8 mouse cellular contexts compared by ENCODE assay signal in the genomic region with DNA sequence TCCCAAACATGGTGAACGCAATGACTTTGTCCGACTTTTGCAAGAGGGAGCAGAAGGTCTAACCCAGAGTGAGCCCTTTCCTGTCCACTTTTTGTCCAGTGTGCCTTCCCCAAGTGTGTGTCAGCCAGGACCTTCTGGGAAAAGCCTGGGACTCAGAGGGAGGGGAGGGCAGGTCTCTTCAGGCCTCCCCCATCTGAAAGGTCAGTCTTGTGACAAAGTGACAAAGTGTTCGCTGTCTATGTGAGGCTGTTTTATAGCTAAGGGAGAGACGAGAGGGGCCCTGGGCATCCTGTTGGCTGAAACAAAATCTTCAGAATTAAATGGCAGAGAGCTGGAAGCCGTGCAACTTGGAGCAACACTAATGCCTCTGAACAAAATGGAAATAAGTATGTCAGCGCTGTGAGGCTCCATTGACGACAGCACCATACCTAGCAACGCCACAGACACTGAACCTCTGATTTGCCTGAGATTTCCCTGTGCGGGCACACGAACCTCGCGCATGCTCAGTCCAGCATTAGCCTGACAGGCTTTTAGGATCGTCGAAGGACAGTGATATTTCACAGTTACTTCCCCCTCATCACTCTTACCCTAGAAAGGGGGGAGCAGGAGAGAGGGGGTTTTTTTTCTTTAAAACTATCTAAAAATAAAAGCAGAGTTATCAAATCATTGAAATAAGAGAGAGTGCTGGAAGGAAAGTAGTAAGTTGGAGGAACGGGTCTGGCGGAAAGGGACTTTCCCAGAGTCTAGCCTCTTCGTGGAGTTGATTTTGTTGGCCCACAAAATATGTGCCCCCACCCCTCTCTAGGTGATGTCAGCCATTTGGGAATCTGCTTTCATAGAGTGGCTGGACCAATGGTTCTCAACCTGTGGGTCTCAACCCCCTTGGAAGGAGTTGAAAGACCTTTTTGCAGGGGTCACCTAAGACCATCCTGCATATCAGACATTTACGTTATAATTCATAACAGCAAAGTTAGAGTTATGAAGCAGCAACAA.
DNase-seq lines count a peak whose midpoint lies in the region; ATAC-seq and TF ChIP-seq lines count a peak whose summit lies in the region.
"Had no signal": no experiment of that assay in that cellular context is flagged by ENCODE, and none has a peak within 500 bp of the region (broad histone marks: within the 10 kb centered on the region; RNA-seq: fewer than 3 reads in every experiment).

No protein-coding gene starts in this region.

- no peak for TF ChIP-seq CTCF in kidney, adult 2 months (conservative IDR thresholded peaks at IDR 0.05; ENCODE audit: insufficient read depth, insufficient read length, low read depth, low read length)

- H3K4me2 ChIP-seq in embryonic facial prominence, embryonic 13.5 days = peak overlapping the region; percentile 50; the same call in 1 of the 2 replicates
- no peak overlapping the region for H3K4me2 ChIP-seq in limb, embryonic 15.5 days

- peak; percentile 52 for DNase-seq in kidney, adult 2 months
- no peak for DNase-seq in kidney, postnatal 10 days
- peak; percentile 61 for DNase-seq in brain, adult 2 months (ENCODE audit: low read depth, low spot score)
- DNase-seq in urinary bladder, adult 2 months (ENCODE audit: low spot score) = no peak
- DNase-seq in frontal cortex, postnatal 10 days (ENCODE audit: low spot score in 2 of 2) = no peak

- no peaks in the 10 kb centered on the region for H3K36me3 ChIP-seq in kidney, adult 2 months (ENCODE audit: control insufficient read depth, insufficient read depth, low read length)
- no peaks in the 10 kb centered on the region; the same call in none of the 2 replicates for H3K36me3 ChIP-seq in embryonic facial prominence, embryonic 13.5 days
- H3K36me3 ChIP-seq in limb, embryonic 15.5 days = peaks cover 1% of the 10 kb centered on the region

- no peak overlapping the region for H3K4me3 ChIP-seq in kidney, adult 2 months (ENCODE audit: insufficient read depth, low read depth, low read length)
- H3K4me3 ChIP-seq in embryonic facial prominence, embryonic 13.5 days = no peak overlapping the region
- no peak overlapping the region for H3K4me3 ChIP-seq in limb, embryonic 15.5 days

- no peaks in the 10 kb centered on the region for H3K9me3 ChIP-seq in embryonic facial prominence, embryonic 13.5 days
- H3K9me3 ChIP-seq in limb, embryonic 15.5 days = no peaks in the 10 kb centered on the region

- H3K4me1 ChIP-seq in kidney, adult 2 months (ENCODE audit: control insufficient read depth, insufficient read depth, low read length) = peaks cover 34% of the 10 kb centered on the region
- H3K4me1 ChIP-seq in embryonic facial prominence, embryonic 13.5 days = peaks cover 69% of the 10 kb centered on the region
- peaks cover 77% of the 10 kb centered on the region for H3K4me1 ChIP-seq in limb, embryonic 15.5 days

- TF ChIP-seq POLR2A in kidney, adult 2 months (IDR thresholded peaks at IDR 0.05; ENCODE audit: low read depth, low read length) = no peak

- no peaks in the 10 kb centered on the region for H3K27me3 ChIP-seq in kidney, adult 2 months (replicated peaks; ENCODE audit: control insufficient read depth, insufficient read depth, low read length)
- no peaks in the 10 kb centered on the region for H3K27me3 ChIP-seq in embryonic facial prominence, embryonic 13.5 days
- no peaks in the 10 kb centered on the region for H3K27me3 ChIP-seq in limb, embryonic 15.5 days
- H3K27me3 ChIP-seq: Patski had no signal

- H3K27ac ChIP-seq in kidney, adult 2 months (ENCODE audit: insufficient read depth, low read depth, low read length) = peak overlapping the region; percentile 55
- H3K27ac ChIP-seq in embryonic facial prominence, embryonic 13.5 days = peak overlapping the region; percentile 78; the same call in 1 of the 2 replicates
- peak overlapping the region; percentile 74 for H3K27ac ChIP-seq in limb, embryonic 15.5 days

- ATAC-seq in embryonic facial prominence, embryonic 13.5 days (ENCODE audit: insufficient number of reproducible peaks, insufficient read depth, low FRiP score, low TSS enrichment, low read depth) = no peak
- ATAC-seq in limb, embryonic 15.5 days (ENCODE audit: insufficient number of reproducible peaks, low FRiP score, low TSS enrichment, low read depth) = no peak
- ATAC-seq: Patski had no signal

- WGBS in kidney, adult 2 months = 56% methylated on average over 18 of the region's 18 CpGs
- 78% methylated on average over 18 of the region's 18 CpGs for WGBS in embryonic facial prominence, embryonic 13.5 days
- WGBS in limb, embryonic 15.5 days = 66% methylated on average over 18 of the region's 18 CpGs

- H3K9ac ChIP-seq in embryonic facial prominence, embryonic 13.5 days = 0 out of 2 replicates have a peak overlapping the region, but pooled peaks have one; percentile 55
- no peak overlapping the region for H3K9ac ChIP-seq in limb, embryonic 15.5 days

Comparison
In these comparisons a context has a peak if more than half of its experiments do, and no peak if none do; other contexts are left out.
1. DNase-seq: peak in kidney, adult 2 months (single experiment) and brain, adult 2 months (single experiment); none in kidney, postnatal 10 days (single experiment), urinary bladder, adult 2 months (single experiment) and frontal cortex, postnatal 10 days (0 of 2).
2. Peak in every context shown above with its lines, with median percentiles within 50 percentile points of each other: H3K27ac ChIP-seq.